Mouse (Mus musculus): ENCODE measurements at regions not wholly inside any gene's neighbourhood (a gene's known extent, or its start where the extent isn't known, plus 50 kb on each side); places are given as distances from the start of the nearest gene placed in this dataset.

GRCm38 (mm10) chr2:131801212-131801611 lies 58.3 kb downstream of the Erv3 start:
- H3K9ac ChIP-seq (ENCODE audit: low read length): no peak overlapping the region
- 63% methylated on average over 8 of the region's 8 CpGs for WGBS
- H3K4me3 ChIP-seq (ENCODE audit: low read length): no peak overlapping the region

GRCm38 (mm10) chr2:131800126-131800894 lies 59.2 kb downstream of the Erv3 start:
- no peak for ATAC-seq (replicated peaks; ENCODE audit: extremely low read depth, insufficient read depth, low FRiP score)
- H3K4me1 ChIP-seq (ENCODE audit: control insufficient read depth, insufficient read depth, low read length): no peaks in the 10 kb centered on the region
- WGBS: 86% methylated on average over 8 of the region's 8 CpGs

More at GRCm38 (mm10) chr2:131801212-131801611, 58.3 kb downstream of the Erv3 start:
- ATAC-seq (replicated peaks; ENCODE audit: extremely low read depth, insufficient read depth, low FRiP score): no peak
- Histone ChIP-seq H3K9me3 (replicated peaks; ENCODE audit: control insufficient read depth, low read length) (0 out of 2 replicates have a peak, but pooled peaks cover 2% of the 10 kb centered on the region), H3K4me2 (ENCODE audit: low read depth, low read length) (no peak overlapping the region), H3K4me1 (ENCODE audit: control insufficient read depth, insufficient read depth, low read length) (no peaks in the 10 kb centered on the region), H3K36me3 (ENCODE audit: control insufficient read depth, insufficient read depth) (no peaks in the 10 kb centered on the region), H3K27ac (ENCODE audit: low read length) (no peak overlapping the region), H3K27me3 (ENCODE audit: control insufficient read depth, insufficient read depth, low read length) (no peaks in the 10 kb centered on the region)

GRCm38 (mm10) chr2:131799486-131799885 lies 60.1 kb downstream of the Erv3 start:
- ATAC-seq (replicated peaks; ENCODE audit: extremely low read depth, insufficient read depth, low FRiP score): no peak
- Histone ChIP-seq H3K27ac (ENCODE audit: low read length) (no peak overlapping the region), H3K36me3 (ENCODE audit: control insufficient read depth, insufficient read depth) (no peaks in the 10 kb centered on the region), H3K9ac (ENCODE audit: low read length) (no peak overlapping the region), H3K9me3 (replicated peaks; ENCODE audit: control insufficient read depth, low read length) (0 out of 2 replicates have a peak, but pooled peaks cover 2% of the 10 kb centered on the region), H3K4me3 (ENCODE audit: low read length) (no peak overlapping the region), H3K4me2 (ENCODE audit: low read depth, low read length) (no peak overlapping the region), H3K4me1 (ENCODE audit: control insufficient read depth, insufficient read depth, low read length) (no peaks in the 10 kb centered on the region), H3K27me3 (ENCODE audit: control insufficient read depth, insufficient read depth, low read length) (no peaks in the 10 kb centered on the region)
- WGBS: 82% methylated on average over 7 of the region's 7 CpGs

More at GRCm38 (mm10) chr2:131800126-131800894, 59.2 kb downstream of the Erv3 start:
- no peak overlapping the region for H3K4me2 ChIP-seq (ENCODE audit: low read depth, low read length)
- no peak overlapping the region for H3K9ac ChIP-seq (ENCODE audit: low read length)
- H3K36me3 ChIP-seq (ENCODE audit: control insufficient read depth, insufficient read depth): no peaks in the 10 kb centered on the region
- H3K27ac ChIP-seq (ENCODE audit: low read length): no peak overlapping the region
- H3K9me3 ChIP-seq (replicated peaks; ENCODE audit: control insufficient read depth, low read length): 0 out of 2 replicates have a peak, but pooled peaks cover 2% of the 10 kb centered on the region
- H3K27me3 ChIP-seq (ENCODE audit: control insufficient read depth, insufficient read depth, low read length): no peaks in the 10 kb centered on the region
- no peak overlapping the region for H3K4me3 ChIP-seq (ENCODE audit: low read length)

GRCm38 (mm10) chr2:131797001-131797693 lies 62.4 kb downstream of the Erv3 start:
- Histone ChIP-seq H3K36me3 (ENCODE audit: control insufficient read depth, insufficient read depth) (no peaks in the 10 kb centered on the region), H3K4me1 (ENCODE audit: control insufficient read depth, insufficient read depth, low read length) (no peaks in the 10 kb centered on the region), H3K9me3 (replicated peaks; ENCODE audit: control insufficient read depth, low read length) (0 out of 2 replicates have a peak, but pooled peaks cover 2% of the 10 kb centered on the region), H3K4me2 (ENCODE audit: low read depth, low read length) (no peak overlapping the region), H3K9ac (ENCODE audit: low read length) (no peak overlapping the region), H3K27ac (ENCODE audit: low read length) (no peak overlapping the region), H3K27me3 (ENCODE audit: control insufficient read depth, insufficient read depth, low read length) (no peaks in the 10 kb centered on the region), H3K4me3 (ENCODE audit: low read length) (no peak overlapping the region)
- WGBS: 59% methylated on average over 9 of the region's 9 CpGs
- ATAC-seq (replicated peaks; ENCODE audit: extremely low read depth, insufficient read depth, low FRiP score): no peak

GRCm38 (mm10) chr2:131775381-131775780 lies 84.2 kb downstream of the Erv3 start:
- no peak for ATAC-seq (replicated peaks; ENCODE audit: extremely low read depth, insufficient read depth, low FRiP score)
- WGBS: 91% methylated on average over 1 of the region's 1 CpGs
- Histone ChIP-seq H3K4me3 (ENCODE audit: low read length) (no peak overlapping the region), H3K9me3 (replicated peaks; ENCODE audit: control insufficient read depth, low read length) (peaks cover 10% of the 10 kb centered on the region), H3K27ac (ENCODE audit: low read length) (no peak overlapping the region), H3K27me3 (ENCODE audit: control insufficient read depth, insufficient read depth, low read length) (no peaks in the 10 kb centered on the region), H3K4me2 (ENCODE audit: low read depth, low read length) (no peak overlapping the region), H3K9ac (ENCODE audit: low read length) (no peak overlapping the region), H3K4me1 (ENCODE audit: control insufficient read depth, insufficient read depth, low read length) (no peaks in the 10 kb centered on the region), H3K36me3 (ENCODE audit: control insufficient read depth, insufficient read depth) (no peaks in the 10 kb centered on the region)

GRCm38 (mm10) chr2:131773691-131774090 lies 85.9 kb downstream of the Erv3 start:
- H3K4me3 ChIP-seq (ENCODE audit: low read length): no peak overlapping the region
- 74% methylated on average over 4 of the region's 4 CpGs for WGBS
- H3K27ac ChIP-seq (ENCODE audit: low read length): no peak overlapping the region
- no peaks in the 10 kb centered on the region for H3K4me1 ChIP-seq (ENCODE audit: control insufficient read depth, insufficient read depth, low read length)
- H3K36me3 ChIP-seq (ENCODE audit: control insufficient read depth, insufficient read depth): no peaks in the 10 kb centered on the region
- ATAC-seq (replicated peaks; ENCODE audit: extremely low read depth, insufficient read depth, low FRiP score): no peak
- no peaks in the 10 kb centered on the region for H3K27me3 ChIP-seq (ENCODE audit: control insufficient read depth, insufficient read depth, low read length)
- no peaks in the 10 kb centered on the region for H3K9me3 ChIP-seq (replicated peaks; ENCODE audit: control insufficient read depth, low read length)
- H3K4me2 ChIP-seq (ENCODE audit: low read depth, low read length): no peak overlapping the region
- H3K9ac ChIP-seq (ENCODE audit: low read length): no peak overlapping the region

- H3K27me3 ChIP-seq (ENCODE audit: control insufficient read depth, insufficient read depth, low read length): no peaks in the 10 kb centered on the region
- no peak overlapping the region for H3K9ac ChIP-seq (ENCODE audit: low read length)
- H3K4me1 ChIP-seq (ENCODE audit: control insufficient read depth, insufficient read depth, low read length): no peaks in the 10 kb centered on the region
- 79% methylated on average over 5 of the region's 5 CpGs for WGBS
- no peak overlapping the region for H3K27ac ChIP-seq (ENCODE audit: low read length)
- no peak overlapping the region for H3K4me3 ChIP-seq (ENCODE audit: low read length)
- H3K36me3 ChIP-seq (ENCODE audit: control insufficient read depth, insufficient read depth): no peaks in the 10 kb centered on the region
- H3K4me2 ChIP-seq (ENCODE audit: low read depth, low read length): no peak overlapping the region
- ATAC-seq (replicated peaks; ENCODE audit: extremely low read depth, insufficient read depth, low FRiP score): no peak
- no peaks in the 10 kb centered on the region for H3K9me3 ChIP-seq (replicated peaks; ENCODE audit: control insufficient read depth, low read length)
These were observed 87.4 kb downstream of the Erv3 start for GRCm38 (mm10) chr2:131772163-131772562.

- no peak overlapping the region for H3K27ac ChIP-seq (ENCODE audit: low read length)
- no peaks in the 10 kb centered on the region for H3K36me3 ChIP-seq (ENCODE audit: control insufficient read depth, insufficient read depth)
- no peak overlapping the region for H3K9ac ChIP-seq (ENCODE audit: low read length)
- no peaks in the 10 kb centered on the region for H3K9me3 ChIP-seq (replicated peaks; ENCODE audit: control insufficient read depth, low read length)
- no peaks in the 10 kb centered on the region for H3K4me1 ChIP-seq (ENCODE audit: control insufficient read depth, insufficient read depth, low read length)
- no peak overlapping the region for H3K4me3 ChIP-seq (ENCODE audit: low read length)
- H3K27me3 ChIP-seq (ENCODE audit: control insufficient read depth, insufficient read depth, low read length): no peaks in the 10 kb centered on the region
- 54% methylated on average over 5 of the region's 5 CpGs for WGBS
- ATAC-seq (replicated peaks; ENCODE audit: extremely low read depth, insufficient read depth, low FRiP score): no peak
- H3K4me2 ChIP-seq (ENCODE audit: low read depth, low read length): no peak overlapping the region
These were observed 88.7 kb downstream of the Erv3 start for GRCm38 (mm10) chr2:131770852-131771251.

GRCm38 (mm10) chr2:131769656-131770210 lies 89.8 kb downstream of the Erv3 start:
- H3K4me1 ChIP-seq (ENCODE audit: control insufficient read depth, insufficient read depth, low read length): no peaks in the 10 kb centered on the region
- no peak overlapping the region for H3K27ac ChIP-seq (ENCODE audit: low read length)
- H3K36me3 ChIP-seq (ENCODE audit: control insufficient read depth, insufficient read depth): no peaks in the 10 kb centered on the region
- no peak overlapping the region for H3K4me3 ChIP-seq (ENCODE audit: low read length)
- no peaks in the 10 kb centered on the region for H3K27me3 ChIP-seq (ENCODE audit: control insufficient read depth, insufficient read depth, low read length)
- H3K9ac ChIP-seq (ENCODE audit: low read length): no peak overlapping the region
- no peak for ATAC-seq (replicated peaks; ENCODE audit: extremely low read depth, insufficient read depth, low FRiP score)
- WGBS: 79% methylated on average over 9 of the region's 9 CpGs
- no peak overlapping the region for H3K4me2 ChIP-seq (ENCODE audit: low read depth, low read length)
- H3K9me3 ChIP-seq (replicated peaks; ENCODE audit: control insufficient read depth, low read length): no peaks in the 10 kb centered on the region
